Mouse (Mus musculus) heart, adult 2 months (tissue): ENCODE results near the gene Tpst1. TPM values are rescaled to one million over a fixed set of nuclear protein-coding genes. Genes with fewer than 3 reads are reported as not detected.

Source experiments
- DNase-seq, 2 experiments: peaks; one replicate each; pipeline ENCODE4 v3.0.0; 2021
- H3K27ac ChIP-seq: fragments of 200-600 bp; 2 replicates; pipeline ENCODE4 v1.8.1; 2022
- H3K27me3 ChIP-seq: fragments of 200-500 bp; 2 replicates; pipeline ENCODE4 v1.6.1; 2012; ENCODE audit warnings: mild to moderate bottlenecking, low read length, inconsistent platforms, mixed read lengths; ENCODE audit not compliant: control insufficient read depth, insufficient read depth
- H3K36me3 ChIP-seq: fragments of 200-500 bp; 2 replicates; pipeline ENCODE4 v1.6.1; 2012; ENCODE audit warnings: low read length, inconsistent platforms; ENCODE audit not compliant: control insufficient read depth, insufficient read depth
- H3K4me1 ChIP-seq: fragments of 200-500 bp; 2 replicates; pipeline ENCODE4 v1.6.1; 2011; ENCODE audit warnings: low read length; ENCODE audit not compliant: control insufficient read depth, insufficient read depth
- H3K4me3 ChIP-seq: fragments of 200-600 bp; 2 replicates; pipeline ENCODE4 v1.8.1; 2022
- H3K79me2 ChIP-seq: fragments of 200-500 bp; replicated peaks from 2 replicates; pipeline ENCODE4 v1.6.1; 2012; ENCODE audit warnings: mild to moderate bottlenecking, inconsistent platforms, low read length, moderate library complexity, mixed read lengths; ENCODE audit not compliant: control insufficient read depth, insufficient read depth
- H3K9ac ChIP-seq: fragments of 200-500 bp; 2 replicates; pipeline ENCODE4 v1.6.1; 2012; ENCODE audit warnings: low read depth, mild to moderate bottlenecking, control low read depth, inconsistent platforms, low read length, mixed read lengths
- CTCF ChIP-seq: fragments of 200-600 bp; IDR thresholded peaks from 2 replicates; pipeline ENCODE4 v1.8.1; 2022; ENCODE audit warnings: antibody characterized with exemption, mild to moderate bottlenecking, moderate library complexity
- EP300 ChIP-seq: fragments of 200-500 bp; IDR thresholded peaks from 2 replicates; pipeline ENCODE4 v1.6.1; 2011; ENCODE audit warnings: low read depth, low read length, control low read depth; ENCODE audit not compliant: insufficient read depth
- POLR2A ChIP-seq: fragments of 200-500 bp; IDR thresholded peaks from 2 replicates; pipeline ENCODE4 v1.6.1; 2011; ENCODE audit warnings: mild to moderate bottlenecking, low read depth, low read length, control low read depth; ENCODE audit not compliant: insufficient read depth
- WGBS: fragments of 180-500 bp; shearing (Covaris S2); methylation state at CpG from one replicate; pipeline ENCODE4 v1.1.7; 2018; 5-methylcytosine and 5-hydroxymethylcytosine counted together
- intact Hi-C: fragments of 180-260 bp; cut with DNase I; formaldehyde crosslinking; loops from one replicate; pipeline ENCODE4 v1.15.1; 2025
- long read RNA-seq: library from polyadenylated mRNA; stranded (forward); transcript quantifications from one replicate; pipeline ENCODE4 v2.0.0, GENCODE M21; 2021
- polyA plus RNA-seq: library from polyadenylated mRNA; depleted of rRNA; stranded (reverse); fragments of >200 nt; gene quantifications from 2 replicates; pipeline ENCODE4 v1.2.3, GENCODE M21; 2012; rRNA removed
- total RNA-seq, 2 experiments: library from RNA; stranded (reverse); gene quantifications; 2 replicates each; pipeline ENCODE4 v1.2.3; 2021

The Tpst1 gene
- total RNA-seq (1 to 10 TPM; 7.4 to 9.4 TPM), polyA plus RNA-seq (10.1 and 12.6 TPM in 2 replicates)
- long read RNA-seq, transcript Tpst1-201 (6 exons, 2,050 nt): major isoform, 10 of 10 reads
- long read RNA-seq, partial matches to known transcripts: 0 of 10 reads
- long read RNA-seq, other reads (novel, unspliced or antisense): 0 of 10 reads

DNA sequence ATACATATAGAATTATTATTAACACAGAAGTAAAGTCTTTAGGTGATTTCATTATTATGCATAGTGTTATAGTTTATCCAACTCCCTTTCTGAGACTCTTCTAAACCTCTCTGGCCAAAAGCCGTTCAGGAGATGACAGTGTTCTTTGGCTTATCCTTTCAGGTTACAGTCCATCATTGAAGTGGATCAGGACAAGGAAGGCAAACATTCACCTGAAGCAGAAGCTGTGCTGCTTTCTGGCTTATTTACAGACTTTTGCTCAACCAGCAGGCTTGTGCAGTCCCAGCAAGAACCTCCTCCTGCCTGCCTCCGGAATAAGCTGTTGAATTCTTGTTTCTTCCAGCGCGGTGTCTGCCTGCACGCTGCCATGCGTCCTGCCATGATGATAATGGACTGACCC, at the start of gene Tpst1:
Gene Tpst1, plus strand, starts transcription at position 301 of the 400 bp plus-strand sequence.
- intact Hi-C loops: no loop called here
- 93% methylated on average over 6 of the region's 6 CpGs for WGBS

DNA sequence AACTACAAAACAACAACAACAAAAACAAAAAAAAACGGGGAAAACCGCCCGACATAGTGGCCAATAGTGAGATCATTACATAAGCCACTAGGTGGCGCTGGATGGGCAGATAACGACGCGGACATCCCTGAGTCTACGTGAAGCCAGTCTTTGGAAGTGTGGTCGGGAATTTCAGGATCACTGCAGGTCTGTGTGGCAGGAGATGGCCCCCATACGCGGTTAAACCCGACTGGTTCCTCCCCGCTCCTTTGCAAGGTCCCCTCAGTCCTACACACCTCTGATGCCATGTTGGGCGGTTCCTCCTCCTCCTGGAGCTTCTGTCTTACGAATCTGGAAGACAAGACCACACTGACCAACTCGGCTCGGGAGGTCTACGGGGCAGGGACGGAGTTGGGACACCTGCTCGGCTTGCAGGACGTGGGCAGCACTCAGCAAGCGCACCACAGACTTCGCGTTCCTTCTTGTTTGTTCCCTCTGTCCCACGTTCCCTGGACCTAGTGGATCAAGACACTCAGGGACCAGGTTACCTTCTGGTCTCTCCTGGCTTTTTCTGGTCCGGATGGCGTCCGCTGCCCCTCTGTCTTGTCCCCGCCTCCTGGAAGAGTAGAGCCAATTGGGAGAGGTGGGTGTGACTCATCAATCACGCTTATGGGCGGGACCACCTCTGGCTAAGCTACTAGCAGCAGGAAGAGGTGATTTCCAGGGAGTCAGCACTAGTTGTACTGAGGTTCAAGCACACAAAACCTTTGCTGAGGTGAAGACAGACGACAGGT, 49.2 kb upstream of the Tpst1 start:
- Histone ChIP-seq H3K9ac (peak overlapping the region; percentile 72), H3K4me3 (peak overlapping the region; percentile 65), H3K27ac (peak overlapping the region; percentile 72), H3K36me3 (no peaks in the 10 kb centered on the region), H3K79me2 (no peaks in the 10 kb centered on the region), H3K27me3 (no peaks in the 10 kb centered on the region), H3K4me1 (peaks cover 1% of the 10 kb centered on the region; the same call in 1 of the 2 replicates)
- under 1% methylated on average over 32 of the region's 32 CpGs for WGBS
- intact Hi-C loops: loop anchor here (1.0 kb wide), 3 partner anchors 14 to 139 kb away; no protein-coding TSS in a partner anchor
- TF ChIP-seq POLR2A: peak; percentile 62
- peak; percentile 75; the same call in 1 of the 2 replicates for TF ChIP-seq EP300
- peak; percentile 89 for TF ChIP-seq CTCF
- peak; percentile 83 to 90 for DNase-seq

More for the DNA sequence above, at the start of gene Tpst1:
- Histone ChIP-seq H3K9ac (no peak within 1 kb of the TSS), H3K79me2 (no peaks in the 10 kb centered on the region), H3K27ac (no peak within 1 kb of the TSS), H3K36me3 (no peaks in the 10 kb centered on the region), H3K4me1 (peaks cover 5% of the 10 kb centered on the region; the same call in 1 of the 2 replicates), H3K27me3 (no peaks in the 10 kb centered on the region), H3K4me3 (no peak within 1 kb of the TSS)
- TF ChIP-seq EP300: no peak
- TF ChIP-seq POLR2A: no peak
- TF ChIP-seq CTCF: no peak
- no peak for DNase-seq

DNA sequence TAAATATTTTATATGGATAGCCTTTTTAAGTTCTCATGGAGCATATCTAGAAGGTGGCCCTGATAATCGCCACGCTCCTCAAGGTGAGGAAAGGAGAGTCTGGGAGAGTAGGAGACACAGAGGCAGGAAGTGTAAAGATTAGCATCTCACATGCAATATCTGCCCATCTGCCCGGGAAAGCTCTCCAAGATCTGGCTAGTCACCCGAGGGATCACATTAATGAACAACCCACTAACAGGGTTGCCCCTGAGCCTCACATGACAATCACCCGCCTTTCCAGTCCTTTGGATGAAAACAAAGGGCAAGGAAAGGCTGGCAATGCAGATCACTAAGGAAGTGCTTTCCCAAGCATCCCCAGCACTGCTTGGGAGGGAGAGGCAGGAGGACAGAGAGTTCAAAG, 46.0 kb upstream of the Tpst1 start:
- Histone ChIP-seq H3K27ac (no peak overlapping the region), H3K9ac (no peak overlapping the region), H3K36me3 (no peaks in the 10 kb centered on the region), H3K79me2 (no peaks in the 10 kb centered on the region), H3K4me1 (peaks cover 1% of the 10 kb centered on the region; the same call in 1 of the 2 replicates), H3K27me3 (no peaks in the 10 kb centered on the region), H3K4me3 (no peak overlapping the region)
- intact Hi-C loops: no loop called here
- 59% methylated on average over 5 of the region's 5 CpGs for WGBS
- TF ChIP-seq CTCF (no peak), POLR2A (no peak), EP300 (no peak)
- no peak for DNase-seq

GRCm38 (mm10) chr5:130027696-130028095, 45.4 kb upstream of the Tpst1 start:
- no peak for TF ChIP-seq EP300
- TF ChIP-seq POLR2A: no peak
- no peak for TF ChIP-seq CTCF
- intact Hi-C loops: no loop called here
- 80% methylated on average over 7 of the region's 7 CpGs for WGBS
- H3K79me2 ChIP-seq: no peaks in the 10 kb centered on the region
- H3K9ac ChIP-seq: no peak overlapping the region
- DNase-seq: no peak
- H3K36me3 ChIP-seq: no peaks in the 10 kb centered on the region
- H3K27ac ChIP-seq: no peak overlapping the region
- no peaks in the 10 kb centered on the region for H3K27me3 ChIP-seq
- H3K4me1 ChIP-seq: peaks cover 1% of the 10 kb centered on the region; the same call in 1 of the 2 replicates
- H3K4me3 ChIP-seq: no peak overlapping the region

- peak within 1 kb of the TSS; percentile 65 for H3K9ac ChIP-seq
- no peaks in the 10 kb centered on the region; the same call in 1 of the 2 replicates for H3K79me2 ChIP-seq
- H3K36me3 ChIP-seq: no peaks in the 10 kb centered on the region
- TF ChIP-seq CTCF (no peak), EP300 (0 out of 2 replicates have a peak, but pooled peaks have one; percentile 16), POLR2A (peak; percentile 78)
- H3K27me3 ChIP-seq: no peaks in the 10 kb centered on the region
- peak within 1 kb of the TSS; percentile 83 for H3K27ac ChIP-seq
- DNase-seq: peak; percentile 91 to 95
- 1% methylated on average over 51 of the region's 51 CpGs for WGBS
- intact Hi-C loops: no loop called here
- H3K4me3 ChIP-seq: peak within 1 kb of the TSS; percentile 67
- peaks cover 1% of the 10 kb centered on the region; the same call in 1 of the 2 replicates for H3K4me1 ChIP-seq
Observed at GRCm38 (mm10) chr5:130029142-130029897, 43.8 kb upstream of the Tpst1 start, which contains the start of the genes Asl and Crcp. Gene Asl, minus strand, starts transcription at chr5:130029247. Gene Crcp, plus strand, starts transcription at chr5:130029290.
